Mouse (Mus musculus) MEL (cell line): ENCODE results near the gene Olfr541.

ENCODE experiments used
- BHLHE40 ChIP-seq: IDR thresholded peaks from 2 replicates; pipeline ENCODE4 v1.6.1; 2012; ENCODE audit warnings: low read depth, mild to moderate bottlenecking, inconsistent platforms, low read length, improper control_type of control experiment, borderline replicate concordance
- CHD1 ChIP-seq: IDR thresholded peaks from 2 replicates; pipeline ENCODE4 v1.6.1; 2012; ENCODE audit warnings: low read depth, mild to moderate bottlenecking, inconsistent platforms, low read length, improper control_type of control experiment
- CTCF ChIP-seq, 3 experiments: IDR thresholded peaks in 2 of 3; conservative IDR thresholded peaks in 1 of 3; 2 replicates each; pipeline ENCODE4 v1.5.1; 2011 to 2012; ENCODE audit warnings: low read length in 3 of 3, low read depth in 2 of 3, mild to moderate bottlenecking in 2 of 3, improper control_type of control experiment in 1 of 3, inconsistent platforms in 1 of 3, mixed read lengths in 1 of 3, moderate library complexity in 1 of 3; ENCODE audit not compliant: control insufficient read depth in 1 of 3, insufficient read depth in 1 of 3, poor library complexity in 1 of 3, severe bottlenecking in 1 of 3
- EP300 ChIP-seq, 2 experiments: IDR thresholded peaks; 2 replicates each; pipeline ENCODE4 v1.6.1; 2011; ENCODE audit warnings: improper control_type of control experiment in 2 of 2, low read length in 2 of 2, low read depth in 1 of 2, mild to moderate bottlenecking in 1 of 2
- GATA1 ChIP-seq: IDR thresholded peaks from 2 replicates; pipeline ENCODE4 v1.6.1; 2011; ENCODE audit warnings: low read depth, low read length, improper control_type of control experiment
- MAZ ChIP-seq: IDR thresholded peaks from 2 replicates; pipeline ENCODE4 v1.6.1; 2012; ENCODE audit warnings: low read depth, mild to moderate bottlenecking, inconsistent platforms, low read length, improper control_type of control experiment
- NELFE ChIP-seq: IDR thresholded peaks from 2 replicates; pipeline ENCODE4 v1.6.1; 2011; ENCODE audit warnings: low read depth, low read length, improper control_type of control experiment
- POLR2A ChIP-seq, 2 experiments: IDR thresholded peaks; 2 replicates each; pipeline ENCODE4 v1.6.1; 2011 to 2012; ENCODE audit warnings: low read length in 2 of 2, mild to moderate bottlenecking in 2 of 2, control low read depth in 1 of 2, improper control_type of control experiment in 1 of 2, low read depth in 1 of 2, moderate library complexity in 1 of 2; ENCODE audit not compliant: control insufficient read depth in 1 of 2, insufficient read depth in 1 of 2, poor library complexity in 1 of 2
- RAD21 ChIP-seq: IDR thresholded peaks from 2 replicates; pipeline ENCODE4 v1.6.1; 2011; ENCODE audit warnings: mild to moderate bottlenecking, low read depth, low read length, improper control_type of control experiment
- TAL1 ChIP-seq: IDR thresholded peaks from 2 replicates; pipeline ENCODE4 v1.6.1; 2012; ENCODE audit warnings: mild to moderate bottlenecking, inconsistent platforms, low read length, moderate library complexity, mixed read lengths
- ZKSCAN1 ChIP-seq: IDR thresholded peaks from 2 replicates; pipeline ENCODE4 v1.6.1; 2012; ENCODE audit warnings: low read depth, mild to moderate bottlenecking, inconsistent platforms, low read length, improper control_type of control experiment, moderate library complexity
- ZNF384 ChIP-seq: IDR thresholded peaks from 2 replicates; pipeline ENCODE4 v1.6.1; 2012; ENCODE audit warnings: low read depth, mild to moderate bottlenecking, inconsistent platforms, low read length, improper control_type of control experiment

DNA sequence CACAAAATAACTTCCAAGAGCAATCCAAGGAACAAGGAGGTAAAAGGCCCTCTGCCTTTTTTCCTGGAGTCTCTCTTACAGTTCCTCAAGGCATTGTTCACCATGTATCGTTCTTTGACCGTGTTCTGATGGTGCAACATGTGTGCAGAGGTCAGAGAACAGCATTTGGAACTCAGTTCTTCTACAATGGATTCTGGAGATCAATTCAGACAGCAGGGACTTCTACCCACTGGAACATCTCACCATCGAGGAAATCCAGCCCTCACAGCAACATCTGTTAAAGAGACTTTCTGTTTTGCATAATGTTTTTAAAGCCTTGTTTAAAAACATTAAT lies 51.7 kb downstream of the Olfr541 start:
- TF ChIP-seq CTCF (IDR thresholded peaks at IDR 0.05 in 2 of 3, conservative IDR thresholded peaks at IDR 0.05 in 1 of 3; ENCODE audit: control insufficient read depth in 1 of 3, insufficient read depth in 1 of 3, low read depth in 2 of 3, low read length in 3 of 3, poor library complexity in 1 of 3, severe bottlenecking in 1 of 3): no peak
- TF ChIP-seq ZKSCAN1: no peak
- no peak for TF ChIP-seq CHD1
- no peak for TF ChIP-seq POLR2A (IDR thresholded peaks at IDR 0.05; ENCODE audit: control insufficient read depth in 1 of 2, insufficient read depth in 1 of 2, low read depth in 1 of 2, low read length in 2 of 2, poor library complexity in 1 of 2)
- no peak for TF ChIP-seq EP300 (IDR thresholded peaks at IDR 0.05; ENCODE audit: low read depth in 1 of 2, low read length in 2 of 2)
- TF ChIP-seq ZNF384: no peak
- TF ChIP-seq RAD21: no peak
- no peak for TF ChIP-seq NELFE
- no peak for TF ChIP-seq GATA1
- TF ChIP-seq BHLHE40: no peak
- TF ChIP-seq TAL1: no peak
- no peak for TF ChIP-seq MAZ
